Mouse (Mus musculus): ENCODE results near the gene Prx. TPM values are rescaled to one million over a fixed set of nuclear protein-coding genes. Genes with fewer than 3 reads are reported as not detected.

Gene Prx
- total RNA-seq, 2 experiments from 2014 or later = 0.47 to 0.50 TPM

- peak; percentile 17; the same call in 1 of the 2 replicates for TF ChIP-seq CTCF (IDR thresholded peaks at IDR 0.05)
- no peak overlapping the region for H3K4me3 ChIP-seq
- intact Hi-C loops (cut with DNase I) = loop anchor here (5.0 kb wide), 2 partner anchors 52 to 192 kb away; partner anchors contain the start of gene Ltbp4
- no peak for DNase-seq (ENCODE audit: extremely low spot score in 1 of 2, low spot score in 2 of 2)
- peak overlapping the region; percentile 17; the same call in 1 of the 2 replicates for H3K27ac ChIP-seq
Observed at GRCm38 (mm10) chr7:27529070-27529469, 29.9 kb downstream of the Prx start.

- no peak for DNase-seq (ENCODE audit: extremely low spot score in 1 of 2, low spot score in 2 of 2)
- intact Hi-C loops (cut with DNase I) = no loop called here
- TF ChIP-seq CTCF (IDR thresholded peaks at IDR 0.05) = no peak; the same call in none of the 2 replicates
Observed at GRCm38 (mm10) chr7:27530937-27531336, 31.8 kb downstream of the Prx start.

GRCm38 (mm10) chr7:27531707-27532106, 32.6 kb downstream of the Prx start:
- DNase-seq (ENCODE audit: extremely low spot score in 1 of 2, low spot score in 2 of 2) = no peak
- Histone ChIP-seq H3K27ac (peak overlapping the region; percentile 64), H3K4me3 (no peak overlapping the region)
- no peak for TF ChIP-seq CTCF (IDR thresholded peaks at IDR 0.05)
- intact Hi-C loops (cut with DNase I) = no loop called here

More at GRCm38 (mm10) chr7:27530937-27531336, 31.8 kb downstream of the Prx start:
- Histone ChIP-seq H3K4me3 (no peak overlapping the region), H3K27ac (no peak overlapping the region)

- Histone ChIP-seq H3K27ac (peak overlapping the region; percentile 64), H3K4me3 (no peak overlapping the region)
- TF ChIP-seq CTCF (IDR thresholded peaks at IDR 0.05) = no peak
- intact Hi-C loops (cut with DNase I) = no loop called here
- no peak for DNase-seq (ENCODE audit: extremely low spot score in 1 of 2, low spot score in 2 of 2)
Observed at GRCm38 (mm10) chr7:27532480-27533050, 33.4 kb downstream of the Prx start.

- Histone ChIP-seq H3K27ac (no peak overlapping the region), H3K4me3 (no peak overlapping the region)
- intact Hi-C loops (cut with DNase I) = no loop called here
- DNase-seq (ENCODE audit: extremely low spot score in 1 of 2, low spot score in 2 of 2) = no peak
- TF ChIP-seq CTCF (IDR thresholded peaks at IDR 0.05) = no peak
Observed at GRCm38 (mm10) chr7:27535386-27535785, 36.3 kb downstream of the Prx start.

GRCm38 (mm10) chr7:27536618-27537017, 37.5 kb downstream of the Prx start:
- DNase-seq (ENCODE audit: extremely low spot score in 1 of 2, low spot score in 2 of 2) = no peak
- Histone ChIP-seq H3K27ac (no peak overlapping the region), H3K4me3 (no peak overlapping the region)
- no peak for TF ChIP-seq CTCF (IDR thresholded peaks at IDR 0.05)
- intact Hi-C loops (cut with DNase I) = no loop called here

GRCm38 (mm10) chr7:27537998-27538397, 38.9 kb downstream of the Prx start:
- Histone ChIP-seq H3K27ac (no peak overlapping the region), H3K4me3 (no peak overlapping the region)
- intact Hi-C loops (cut with DNase I) = no loop called here
- TF ChIP-seq CTCF (IDR thresholded peaks at IDR 0.05) = no peak
- DNase-seq (ENCODE audit: extremely low spot score in 1 of 2, low spot score in 2 of 2) = no peak

GRCm38 (mm10) chr7:27538797-27539196, 39.7 kb downstream of the Prx start:
- Histone ChIP-seq H3K27ac (no peak overlapping the region), H3K4me3 (no peak overlapping the region)
- intact Hi-C loops (cut with DNase I) = no loop called here
- no peak for TF ChIP-seq CTCF (IDR thresholded peaks at IDR 0.05)
- DNase-seq (ENCODE audit: extremely low spot score in 1 of 2, low spot score in 2 of 2) = no peak

- peak overlapping the region; percentile 97 for H3K27ac ChIP-seq
- H3K4me3 ChIP-seq = peak overlapping the region; percentile 73
- DNase-seq (ENCODE audit: extremely low spot score in 1 of 2, low spot score in 2 of 2) = no peak
- intact Hi-C loops (cut with DNase I) = no loop called here
- TF ChIP-seq CTCF (IDR thresholded peaks at IDR 0.05) = no peak
Observed at GRCm38 (mm10) chr7:27540521-27540920, 41.4 kb downstream of the Prx start.

GRCm38 (mm10) chr7:27540935-27541334, 41.8 kb downstream of the Prx start:
- peak overlapping the region; percentile 73 for H3K4me3 ChIP-seq
- H3K27ac ChIP-seq = peak overlapping the region; percentile 97
- intact Hi-C loops (cut with DNase I) = no loop called here
- DNase-seq (ENCODE audit: extremely low spot score in 1 of 2, low spot score in 2 of 2) = no peak
- no peak for TF ChIP-seq CTCF (IDR thresholded peaks at IDR 0.05)

- Histone ChIP-seq H3K27ac (peak overlapping the region; percentile 97), H3K4me3 (peak overlapping the region; percentile 73)
- peak; percentile 88 to 91 for DNase-seq (ENCODE audit: extremely low spot score in 1 of 2, low spot score in 2 of 2)
- intact Hi-C loops (cut with DNase I) = no loop called here
- TF ChIP-seq CTCF (IDR thresholded peaks at IDR 0.05) = no peak
Observed at GRCm38 (mm10) chr7:27541431-27541830, 42.3 kb downstream of the Prx start.

- Histone ChIP-seq H3K27ac (peak overlapping the region; percentile 97), H3K4me3 (peak overlapping the region; percentile 73)
- DNase-seq (ENCODE audit: extremely low spot score in 1 of 2, low spot score in 2 of 2) = no peak
- TF ChIP-seq CTCF (IDR thresholded peaks at IDR 0.05) = no peak
- intact Hi-C loops (cut with DNase I) = no loop called here
Observed at GRCm38 (mm10) chr7:27541922-27542321, 42.8 kb downstream of the Prx start.

- DNase-seq (ENCODE audit: extremely low spot score in 1 of 2, low spot score in 2 of 2) = peak; percentile 90 to 91
- intact Hi-C loops (cut with DNase I) = no loop called here
- peak overlapping the region; percentile 97 for H3K27ac ChIP-seq
- TF ChIP-seq CTCF (IDR thresholded peaks at IDR 0.05) = no peak
- peak overlapping the region; percentile 73 for H3K4me3 ChIP-seq
Observed at GRCm38 (mm10) chr7:27542392-27543033, 43.4 kb downstream of the Prx start.

All from left cerebral cortex, adult 2 months (tissue).